Mouse (Mus musculus): ENCODE measurements around the gene Gm1123.

DNA sequence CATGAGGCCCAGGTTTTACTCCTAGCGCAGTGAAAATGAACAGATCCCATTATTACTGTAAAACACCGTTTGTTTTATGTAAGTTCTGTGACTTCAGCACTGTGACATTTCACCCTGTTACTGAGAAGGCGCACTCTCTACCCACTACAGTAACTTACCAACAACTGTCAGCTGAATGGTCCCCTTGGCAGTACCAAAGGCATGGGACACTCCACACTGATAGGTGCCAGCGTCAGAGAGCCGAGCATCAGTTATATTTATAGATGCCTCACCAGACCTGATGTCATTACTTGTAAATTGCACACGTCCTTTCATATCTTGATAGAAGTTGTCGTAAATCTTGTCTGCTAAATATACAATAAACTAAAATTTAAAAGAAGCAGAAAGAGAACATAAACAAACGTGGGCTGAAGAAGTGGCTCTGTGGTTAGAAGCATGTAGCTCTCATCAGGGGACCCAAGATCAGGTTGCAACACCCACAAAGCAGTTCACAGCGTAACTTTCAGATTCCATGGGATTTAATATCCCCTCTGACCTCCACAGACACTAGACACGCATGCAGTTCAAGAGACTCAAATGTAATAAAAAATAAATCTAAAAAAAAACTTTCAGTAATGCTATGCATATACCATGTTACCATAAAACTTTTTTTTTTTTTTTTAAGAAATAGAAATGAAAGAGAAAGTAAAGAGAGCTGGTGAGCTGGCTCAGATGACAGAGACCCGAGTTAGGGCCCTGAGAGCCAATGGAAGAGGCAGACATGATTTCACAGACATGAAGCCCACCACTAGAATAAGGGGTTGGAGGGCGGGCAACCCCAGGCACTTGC, 26.2 kb downstream of the Gm1123 start:
- TF ChIP-seq CTCF (IDR thresholded peaks at IDR 0.05; ENCODE audit: insufficient read depth, low read depth, low read length) (no peak), POLR2A (IDR thresholded peaks at IDR 0.05; ENCODE audit: insufficient read depth, low read depth, low read length) (no peak)
